Mouse (Mus musculus) kidney, postnatal 36 days (tissue): ENCODE data around the gene Srgap2.
A peak's percentile ranks its signal among the peaks of the same experiment; 100 is the strongest.

ENCODE experiments used
- DNase-seq, 2 experiments: peaks; one replicate each; pipeline ENCODE4 v3.0.0; 2021 to 2022; ENCODE audit warnings: mixed read lengths in 2 of 2

The Srgap2 gene

GRCm38 (mm10) chr1:131400844-131401243 is 126.3 kb downstream of the Srgap2 start:
- no peak for DNase-seq

- DNase-seq, result no peak
Observed at GRCm38 (mm10) chr1:131398181-131398580, 129.0 kb downstream of the Srgap2 start.

DNA sequence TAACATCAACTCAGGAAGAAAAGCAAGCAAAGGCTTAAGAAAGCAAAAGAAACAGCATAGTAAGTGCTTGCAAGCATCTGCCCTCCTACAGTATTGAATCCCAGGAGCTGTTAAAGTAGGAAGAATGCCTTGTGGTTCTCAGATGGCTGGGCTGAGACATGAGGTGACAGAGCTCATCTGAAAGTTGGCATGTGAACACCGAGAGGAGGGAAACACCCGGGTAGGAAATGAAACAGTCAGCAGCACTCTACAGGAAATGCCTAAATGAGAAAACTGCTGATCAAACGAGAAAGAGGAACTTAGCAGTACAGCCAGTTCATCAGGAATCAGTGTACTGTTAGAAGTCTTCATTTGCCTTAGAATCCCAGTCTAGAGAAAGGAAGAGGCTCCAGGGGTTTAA is 142.7 kb downstream of the Srgap2 start:
- DNase-seq, result peak; percentile 17 to 54

GRCm38 (mm10) chr1:131382184-131382583 is 145.0 kb downstream of the Srgap2 start:
- DNase-seq, result no peak

GRCm38 (mm10) chr1:131380254-131380653 is 146.9 kb downstream of the Srgap2 start:
- DNase-seq, result peak in 1 of 2 experiments; percentile 42

DNA sequence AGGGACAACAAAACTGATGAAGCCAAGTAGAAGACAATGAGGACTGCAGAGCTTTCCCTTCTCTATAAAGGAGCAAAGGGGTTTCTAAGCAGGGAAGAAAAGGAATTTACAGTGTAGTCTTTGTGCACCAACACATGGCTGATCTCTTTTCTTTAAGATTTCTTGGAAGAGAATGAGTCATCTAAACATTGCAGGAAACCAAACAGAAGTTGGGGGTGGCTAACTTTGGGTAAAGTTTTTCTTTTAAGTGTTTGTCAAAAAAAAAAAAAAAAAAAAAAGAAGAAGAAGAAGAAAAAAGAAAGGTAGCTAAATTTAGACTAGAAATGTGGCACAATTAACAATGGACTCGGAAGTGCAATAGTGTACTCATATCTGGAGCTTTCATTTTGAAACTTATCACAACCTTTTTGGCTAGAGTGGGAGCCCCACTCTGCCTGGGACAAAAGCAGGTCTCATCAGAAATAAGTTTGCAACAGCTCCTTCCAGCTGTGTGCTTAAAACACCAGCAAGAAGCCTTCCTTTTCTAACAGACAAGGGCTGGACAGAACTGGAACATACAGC is 148.2 kb downstream of the Srgap2 start:
- no peak for DNase-seq

DNA sequence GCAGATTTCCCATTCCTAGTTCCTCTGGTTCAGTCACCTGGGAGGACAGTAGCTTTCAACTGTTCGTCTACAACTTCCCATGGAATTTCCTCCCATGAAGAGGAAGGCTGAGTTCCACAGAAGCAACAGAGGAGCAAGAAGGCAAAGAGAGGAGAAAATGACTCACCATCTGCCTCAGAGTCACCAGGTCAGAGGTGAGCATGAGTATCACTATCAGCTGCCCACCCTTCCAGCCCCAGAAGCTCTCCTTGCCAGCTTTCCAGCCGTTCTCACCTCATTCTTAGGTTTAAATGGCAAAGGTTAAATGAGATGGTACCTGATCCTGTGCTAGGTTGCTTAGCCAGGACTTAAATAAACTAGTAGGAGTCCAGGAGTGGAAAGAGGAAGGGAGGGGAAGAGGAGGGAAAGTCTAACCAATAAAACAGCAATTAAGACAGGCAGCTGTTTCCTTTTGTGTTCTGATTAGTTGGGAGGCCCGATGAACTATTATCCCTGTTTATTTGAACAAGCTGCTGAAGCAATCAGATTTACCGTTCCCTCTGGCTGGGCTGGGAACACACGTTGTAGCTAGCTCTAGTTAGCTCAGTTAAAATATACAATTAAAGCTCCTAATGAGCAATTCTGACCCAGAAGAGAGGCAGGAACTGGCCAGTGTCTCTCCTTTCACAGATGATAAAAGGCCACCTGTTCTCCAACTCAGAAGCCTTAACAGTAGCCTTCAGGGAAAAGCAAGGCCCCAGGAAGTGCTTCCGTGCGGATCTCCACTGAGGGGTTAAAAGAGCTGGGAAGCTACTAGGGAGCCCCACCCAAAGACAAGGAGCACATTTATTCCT is 148.9 kb downstream of the Srgap2 start:
- peak in 1 of 2 experiments; percentile 8 for DNase-seq

DNA sequence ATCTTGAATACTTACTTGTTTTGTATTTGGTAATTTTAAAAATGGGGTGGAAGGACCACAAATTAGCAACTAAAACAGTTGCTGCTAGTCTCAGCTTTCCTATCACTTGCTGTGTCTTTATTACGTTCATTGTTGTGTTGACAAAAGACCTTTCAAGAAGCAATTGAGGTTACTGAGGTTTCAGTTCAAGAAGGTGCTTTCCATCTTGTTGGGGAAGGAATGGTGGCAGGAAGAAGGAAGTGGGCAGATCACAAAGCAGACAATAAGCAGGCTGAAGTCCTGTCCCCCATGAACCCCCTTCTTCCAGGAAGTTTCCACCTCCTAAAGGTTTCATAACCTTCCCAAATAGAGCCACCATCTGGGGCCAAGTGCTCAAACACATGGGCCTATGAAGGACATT is 161.3 kb downstream of the Srgap2 start:
- no peak for DNase-seq

GRCm38 (mm10) chr1:131364432-131364831 is 162.7 kb downstream of the Srgap2 start:
- no peak for DNase-seq

DNA sequence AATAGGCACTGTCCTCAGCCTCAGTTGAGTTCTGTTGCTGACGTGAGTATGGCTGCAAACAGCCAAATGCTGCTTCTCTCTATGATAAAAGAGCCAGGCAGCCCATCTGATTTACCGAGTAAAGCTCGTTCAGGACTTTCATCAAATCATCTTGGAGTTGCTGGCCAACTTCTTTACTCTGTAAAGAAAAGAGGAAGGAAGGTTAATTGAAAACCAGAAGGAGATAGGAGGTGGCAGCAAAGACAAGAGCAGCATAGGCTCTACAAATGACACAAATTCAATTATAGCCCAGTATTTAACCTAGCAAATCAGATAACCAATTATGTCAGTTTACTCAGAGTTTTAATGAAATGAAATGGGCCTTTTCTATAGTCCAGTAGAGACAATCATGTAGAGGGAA is 163.3 kb downstream of the Srgap2 start:
- no peak for DNase-seq

- peak in 1 of 2 experiments; percentile 29 for DNase-seq
Observed at GRCm38 (mm10) chr1:131362089-131362488, 165.1 kb downstream of the Srgap2 start.

- DNase-seq, result no peak
Observed at GRCm38 (mm10) chr1:131360800-131361199, 166.4 kb downstream of the Srgap2 start.

DNA sequence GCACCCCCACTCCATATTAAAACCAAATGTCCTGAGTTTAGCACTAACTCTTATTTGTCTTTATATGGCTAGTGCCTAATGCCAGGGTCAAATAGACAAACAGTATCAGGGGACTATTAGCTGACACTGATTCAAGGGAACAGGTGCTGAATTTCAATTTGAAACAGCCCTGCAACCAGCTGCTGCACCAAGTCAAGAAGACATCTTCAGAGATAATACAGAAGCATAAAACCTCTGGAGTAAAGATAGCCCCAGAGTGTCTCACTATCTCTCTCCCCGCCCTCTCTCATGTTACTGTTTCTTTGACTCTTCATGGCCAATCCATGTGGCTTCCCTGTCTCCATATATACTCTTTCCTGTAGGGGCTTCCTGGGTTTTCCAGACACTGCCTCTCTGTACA is 167.5 kb downstream of the Srgap2 start:
- DNase-seq, result no peak

DNA sequence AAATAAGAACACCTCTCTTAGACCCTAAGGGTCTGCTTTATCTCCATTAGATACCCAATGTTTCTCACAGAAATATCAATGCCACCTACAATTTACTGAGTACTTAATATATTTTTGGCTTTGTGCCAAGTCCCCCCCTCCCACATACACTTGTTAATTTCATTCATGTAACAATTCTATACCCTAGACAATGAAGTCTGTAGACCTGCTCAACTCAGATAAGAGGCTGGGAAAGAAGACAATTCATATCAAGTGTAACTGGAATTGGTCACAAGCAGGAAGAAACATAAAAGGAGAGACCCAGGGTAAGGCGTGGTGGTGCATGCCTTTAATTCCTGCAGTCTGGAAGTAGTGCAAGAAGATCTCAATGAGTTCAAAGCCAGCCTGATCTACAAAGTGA is 169.9 kb downstream of the Srgap2 start:
- DNase-seq, result no peak

DNA sequence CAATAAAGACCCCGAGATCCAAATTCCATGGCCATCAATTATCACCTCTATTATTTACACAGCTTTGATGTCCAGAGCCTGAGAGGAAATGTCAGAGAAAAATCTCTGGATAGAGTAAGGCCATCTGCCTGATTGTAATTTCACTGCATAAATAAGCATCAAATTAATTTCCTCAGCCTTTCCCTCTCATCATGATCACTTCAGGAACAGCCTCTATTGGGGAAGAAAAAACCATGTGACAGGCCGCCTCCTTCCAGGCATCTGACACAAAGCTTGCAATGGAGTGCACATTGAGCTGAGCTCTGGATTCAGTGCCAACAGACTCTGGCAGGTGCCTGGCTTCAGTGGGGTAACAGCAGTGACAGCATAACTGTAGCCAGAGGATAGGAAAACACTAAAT is 175.7 kb downstream of the Srgap2 start:
- no peak for DNase-seq

GRCm38 (mm10) chr1:131349993-131350510 is 177.1 kb downstream of the Srgap2 start:
- no peak for DNase-seq

- no peak for DNase-seq
Observed at GRCm38 (mm10) chr1:131347708-131348107, 179.4 kb downstream of the Srgap2 start.

DNA sequence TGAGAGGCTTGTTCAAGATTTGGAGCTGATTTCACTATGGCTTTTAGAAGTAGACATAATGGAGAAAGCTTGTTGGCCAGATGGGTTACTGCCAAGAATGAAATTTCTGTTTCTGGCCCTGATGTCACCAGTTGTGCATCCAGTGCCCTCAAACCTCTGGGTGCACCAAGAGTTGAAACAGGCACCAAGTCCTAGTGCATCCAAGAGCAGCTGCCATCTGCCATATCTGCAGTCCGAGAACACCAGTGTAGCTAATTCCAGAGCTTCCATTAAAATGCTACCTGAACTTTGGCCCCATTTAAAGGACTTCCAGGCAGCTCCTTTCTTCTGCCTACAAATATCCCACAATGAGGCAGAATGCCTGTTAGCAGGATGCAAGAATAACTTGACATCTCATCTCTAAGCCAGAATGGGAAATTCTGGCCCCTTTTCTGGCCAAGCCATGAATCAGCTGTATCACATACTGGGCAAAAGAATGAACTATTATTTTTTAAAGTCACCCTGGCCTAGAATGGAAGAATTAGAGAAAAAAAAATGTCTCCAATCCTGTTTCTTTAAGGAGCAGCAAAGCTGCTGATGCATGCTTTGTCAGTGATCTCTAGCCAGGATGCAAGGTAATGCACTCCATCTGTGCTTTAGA is 180.1 kb downstream of the Srgap2 start:
- DNase-seq, result no peak

- DNase-seq, result peak; percentile 32 to 63
Observed at GRCm38 (mm10) chr1:131345422-131346419, 181.4 kb downstream of the Srgap2 start.

DNA sequence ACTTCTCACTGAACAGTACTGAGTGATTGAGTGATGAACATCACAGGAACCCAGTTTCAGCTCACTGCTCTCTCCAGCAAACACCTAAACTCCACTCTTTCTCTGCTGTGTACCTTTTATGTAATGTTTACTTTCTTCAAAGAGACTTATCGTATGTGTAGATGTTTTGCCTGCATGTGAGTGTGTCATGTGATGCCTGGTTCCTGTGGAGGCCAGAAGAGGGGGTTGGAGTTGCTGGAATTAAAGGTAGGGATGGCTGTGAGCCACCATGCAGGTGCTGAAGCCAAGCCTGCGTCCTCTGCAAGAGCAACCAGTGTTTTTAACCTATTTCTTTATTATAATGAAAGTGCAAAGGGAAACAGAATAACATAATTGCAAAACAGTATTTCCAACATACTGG is 182.5 kb downstream of the Srgap2 start:
- DNase-seq, result no peak

DNA sequence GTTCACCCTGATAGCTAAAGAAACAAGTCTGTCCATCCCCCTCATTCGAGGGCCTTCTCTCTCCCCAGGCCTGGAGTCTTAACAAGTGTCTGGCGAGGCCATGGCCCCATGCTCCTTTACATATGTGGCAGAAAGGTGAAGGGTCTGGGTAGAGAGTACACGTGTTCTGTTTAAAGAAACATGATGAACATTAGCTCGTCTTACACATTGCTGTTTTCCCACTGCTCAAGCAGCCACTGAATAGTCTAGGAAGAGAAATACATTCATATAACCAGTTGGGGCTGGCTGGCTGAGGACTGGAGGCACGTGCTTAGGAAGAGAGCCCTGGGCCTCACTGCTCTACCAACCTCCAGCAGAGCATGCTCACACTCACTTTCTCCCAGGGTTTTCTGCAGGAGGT is 191.1 kb downstream of the Srgap2 start:
- DNase-seq, result peak; percentile 11 to 18

DNA sequence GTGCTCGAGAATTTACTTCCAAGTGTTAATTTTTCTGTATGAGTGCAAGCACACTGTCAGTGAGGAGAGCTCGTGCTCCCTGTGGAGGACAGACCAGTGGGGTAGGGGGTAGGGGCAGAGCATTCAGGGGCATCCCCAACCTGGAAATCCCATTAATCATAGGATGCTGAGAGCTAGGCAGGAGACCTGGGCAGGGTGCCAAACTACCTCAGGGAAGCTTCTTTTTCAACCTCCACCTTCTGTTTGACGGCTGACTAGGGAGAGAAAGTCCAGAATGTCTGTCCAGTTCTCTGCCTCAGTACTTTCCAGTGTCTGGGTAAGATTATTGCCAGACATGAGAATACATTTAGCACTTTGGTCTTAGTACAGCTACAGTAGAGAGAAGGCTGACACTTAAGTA is 191.5 kb downstream of the Srgap2 start:
- DNase-seq, result peak; percentile 37 to 71
